Mouse (Mus musculus) midbrain, embryonic 10.5 days (tissue): ENCODE results near the gene Tet1. TPM values are rescaled to one million over a fixed set of nuclear protein-coding genes. Genes with fewer than 3 reads are reported as not detected.

Source experiments
- DNase-seq: peaks from one replicate; pipeline ENCODE4 v3.0.0-alpha.2; 2017; ENCODE audit warnings: low spot score
- H3K27ac ChIP-seq: fragments of 300-500 bp; sonication (generic); replicated peaks from 2 replicates; pipeline ENCODE4 v1.5.1; 2016; ENCODE audit warnings: mild to moderate bottlenecking
- H3K27me3 ChIP-seq: fragments of 300-500 bp; sonication (generic); 2 replicates; pipeline ENCODE4 v1.6.1; 2016; ENCODE audit warnings: low read depth, mild to moderate bottlenecking; ENCODE audit not compliant: poor library complexity, severe bottlenecking
- H3K36me3 ChIP-seq: fragments of 300-500 bp; sonication (generic); 2 replicates; pipeline ENCODE4 v1.6.1; 2016; ENCODE audit warnings: mild to moderate bottlenecking, moderate library complexity
- H3K4me1 ChIP-seq: fragments of 300-500 bp; sonication (generic); 2 replicates; pipeline ENCODE4 v1.6.1; 2016
- H3K4me3 ChIP-seq: fragments of 300-500 bp; sonication (generic); 2 replicates; pipeline ENCODE4 v1.5.1; 2016; ENCODE audit warnings: mild to moderate bottlenecking, moderate library complexity
- H3K9me3 ChIP-seq: fragments of 300-500 bp; sonication (generic); replicated peaks from 2 replicates; pipeline ENCODE4 v1.6.1; 2016; ENCODE audit warnings: mild to moderate bottlenecking
- WGBS: fragments of 180-500 bp; shearing (Covaris S2); methylation state at CpG from one replicate; pipeline ENCODE4 v1.1.7; 2016; 5-methylcytosine and 5-hydroxymethylcytosine counted together
- polyA plus RNA-seq: library from polyadenylated mRNA; unstranded; fragments of >200 nt; fragmentation: Nextera tagmentation; extraction: Ambion mirVana; gene quantifications from 2 replicates; pipeline ENCODE4 v1.2.1, GENCODE M21; 2016

Gene Tet1
- polyA plus RNA-seq, 1 experiment from 2014 or later, result 24.8 TPM

DNA sequence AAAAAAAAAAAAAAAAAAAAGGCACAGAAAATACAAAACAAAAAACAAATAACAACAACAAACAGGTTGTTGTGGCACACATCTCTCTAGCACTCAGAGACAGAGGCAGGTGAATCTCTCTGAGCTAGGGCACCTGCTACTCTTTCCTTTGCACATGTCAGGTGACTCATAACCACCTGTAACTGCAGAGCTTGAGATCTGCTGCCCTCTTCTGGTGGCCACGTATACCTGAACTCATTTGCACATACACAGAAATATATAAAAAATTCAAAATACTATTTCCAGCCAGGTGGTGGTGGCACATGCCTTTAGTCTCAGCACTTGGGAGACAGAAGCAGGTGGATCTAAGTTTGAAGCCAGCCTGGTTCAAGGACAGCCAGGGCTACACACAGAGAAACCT lies 46.4 kb downstream of the Tet1 start:
- no peaks in the 10 kb centered on the region for H3K27me3 ChIP-seq
- peaks cover 27% of the 10 kb centered on the region for H3K36me3 ChIP-seq
- WGBS, result 92% methylated on average over 1 of the region's 1 CpGs
- H3K27ac ChIP-seq, result no peak overlapping the region
- H3K4me1 ChIP-seq, result peaks cover 32% of the 10 kb centered on the region
- H3K4me3 ChIP-seq, result no peak overlapping the region
- H3K9me3 ChIP-seq, result peaks cover 4% of the 10 kb centered on the region; the same call in 1 of the 2 replicates
- no peak for DNase-seq

DNA sequence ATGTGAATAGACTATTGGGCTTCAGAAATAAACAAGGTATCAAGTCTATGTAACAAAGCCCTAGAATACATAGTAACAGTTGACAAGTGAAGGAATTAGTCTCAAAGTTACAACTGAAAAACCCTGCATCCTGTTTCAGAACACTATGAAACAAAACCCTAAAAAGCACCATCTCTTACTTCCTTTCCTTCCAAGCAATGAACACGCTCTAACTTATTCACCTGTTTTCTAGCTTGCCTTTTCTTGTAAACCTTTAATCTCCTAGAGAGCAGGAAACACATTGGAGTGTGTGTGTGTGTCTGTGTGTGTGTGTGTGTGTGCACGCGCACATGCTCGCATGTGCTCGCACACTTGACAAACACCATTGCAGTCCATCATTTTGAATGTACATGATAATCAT lies 49.8 kb downstream of the Tet1 start:
- Histone ChIP-seq H3K4me1 (peaks cover 6% of the 10 kb centered on the region), H3K4me3 (no peak overlapping the region), H3K36me3 (peaks cover 30% of the 10 kb centered on the region), H3K9me3 (peaks cover 4% of the 10 kb centered on the region; the same call in 1 of the 2 replicates), H3K27ac (no peak overlapping the region), H3K27me3 (no peaks in the 10 kb centered on the region)
- WGBS, result 96% methylated on average over 5 of the region's 5 CpGs
- DNase-seq, result no peak

- Histone ChIP-seq H3K9me3 (no peaks in the 10 kb centered on the region), H3K36me3 (peaks cover 16% of the 10 kb centered on the region), H3K4me1 (no peaks in the 10 kb centered on the region), H3K27me3 (no peaks in the 10 kb centered on the region), H3K4me3 (no peak overlapping the region), H3K27ac (no peak overlapping the region)
- 89% methylated on average over 10 of the region's 10 CpGs for WGBS
- no peak for DNase-seq
Observed at GRCm38 (mm10) chr10:62856690-62857290, 52.0 kb downstream of the Tet1 start.

- Histone ChIP-seq H3K4me3 (no peak overlapping the region), H3K27ac (no peak overlapping the region), H3K4me1 (no peaks in the 10 kb centered on the region; the same call in 1 of the 2 replicates), H3K27me3 (no peaks in the 10 kb centered on the region), H3K9me3 (no peaks in the 10 kb centered on the region), H3K36me3 (peaks cover 4% of the 10 kb centered on the region)
- no peak for DNase-seq
- 73% methylated on average over 2 of the region's 2 CpGs for WGBS
Observed at GRCm38 (mm10) chr10:62854992-62855391, 53.8 kb downstream of the Tet1 start.

DNA sequence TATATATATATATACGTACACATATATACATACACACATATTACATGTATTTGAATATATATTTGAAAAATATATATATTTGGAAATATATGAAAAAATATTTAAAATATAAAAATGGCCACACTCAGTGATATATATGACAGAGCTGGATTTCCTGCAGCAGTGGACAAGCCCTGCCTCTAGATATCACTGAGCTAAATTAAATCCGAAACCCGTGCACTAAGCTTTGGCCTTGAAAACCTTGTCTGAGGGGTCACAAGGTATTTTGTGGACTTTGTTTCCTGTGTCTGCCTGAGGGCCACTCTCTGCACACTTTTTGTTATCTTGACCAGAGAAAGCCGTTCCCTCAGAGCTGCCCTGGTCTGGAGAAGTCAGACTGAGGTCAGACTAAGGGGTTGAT lies 54.2 kb downstream of the Tet1 start:
- Histone ChIP-seq H3K27me3 (no peaks in the 10 kb centered on the region), H3K27ac (no peak overlapping the region), H3K4me1 (no peaks in the 10 kb centered on the region; the same call in 1 of the 2 replicates), H3K9me3 (no peaks in the 10 kb centered on the region), H3K36me3 (peaks cover 4% of the 10 kb centered on the region; the same call in 1 of the 2 replicates), H3K4me3 (no peak overlapping the region)
- WGBS, result 84% methylated on average over 4 of the region's 4 CpGs
- no peak for DNase-seq

DNA sequence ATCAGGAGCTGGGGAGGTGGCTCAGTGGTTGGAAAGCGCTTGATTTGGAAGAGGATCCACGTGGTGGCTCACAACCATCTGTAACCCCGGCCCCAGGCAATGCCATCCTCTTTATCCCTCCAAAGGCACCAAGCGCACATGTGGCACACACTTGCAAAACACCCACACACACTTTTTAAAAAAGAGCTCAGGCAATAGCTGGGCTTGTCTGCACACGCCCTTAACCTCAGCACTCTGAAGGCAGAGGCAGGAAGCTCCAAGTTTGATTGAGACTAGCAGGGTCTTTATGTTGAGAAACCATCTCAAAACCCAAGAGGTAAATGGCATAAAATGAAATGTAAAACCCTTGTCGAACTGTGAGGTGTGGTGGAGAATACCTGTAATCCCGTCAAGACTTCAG lies 57.2 kb downstream of the Tet1 start:
- WGBS, result 90% methylated on average over 7 of the region's 7 CpGs

GRCm38 (mm10) chr10:62851025-62851424 lies 57.8 kb downstream of the Tet1 start:
- no peak for DNase-seq
- H3K4me3 ChIP-seq, result no peak overlapping the region
- 0 out of 2 replicates have a peak, but pooled peaks cover 4% of the 10 kb centered on the region for H3K36me3 ChIP-seq
- H3K9me3 ChIP-seq, result no peaks in the 10 kb centered on the region
- H3K27me3 ChIP-seq, result no peaks in the 10 kb centered on the region
- H3K27ac ChIP-seq, result no peak overlapping the region
- whole genome bisulfite sequencing, result 81% methylated on average over 4 of the region's 4 CpGs
- no peaks in the 10 kb centered on the region; the same call in 1 of the 2 replicates for H3K4me1 ChIP-seq

More for the DNA sequence above, 57.2 kb downstream of the Tet1 start:
- Histone ChIP-seq H3K4me3 (no peak overlapping the region), H3K9me3 (no peaks in the 10 kb centered on the region), H3K27ac (no peak overlapping the region), H3K36me3 (0 out of 2 replicates have a peak, but pooled peaks cover 4% of the 10 kb centered on the region), H3K27me3 (no peaks in the 10 kb centered on the region), H3K4me1 (no peaks in the 10 kb centered on the region; the same call in 1 of the 2 replicates)
- DNase-seq, result no peak

GRCm38 (mm10) chr10:62848783-62849182 lies 60.0 kb downstream of the Tet1 start:
- Histone ChIP-seq H3K4me1 (peaks cover under 1% of the 10 kb centered on the region), H3K27me3 (no peaks in the 10 kb centered on the region), H3K27ac (no peak overlapping the region), H3K36me3 (no peaks in the 10 kb centered on the region), H3K9me3 (no peaks in the 10 kb centered on the region), H3K4me3 (no peak overlapping the region)
- no peak for DNase-seq
- 94% methylated on average over 2 of the region's 2 CpGs for WGBS

- H3K27ac ChIP-seq, result no peak overlapping the region
- H3K27me3 ChIP-seq, result no peaks in the 10 kb centered on the region
- 85% methylated on average over 12 of the region's 12 CpGs for whole genome bisulfite sequencing
- H3K4me1 ChIP-seq, result peaks cover 3% of the 10 kb centered on the region
- no peak overlapping the region for H3K4me3 ChIP-seq
- H3K9me3 ChIP-seq, result no peaks in the 10 kb centered on the region
- no peak for DNase-seq
- no peaks in the 10 kb centered on the region for H3K36me3 ChIP-seq
Observed at GRCm38 (mm10) chr10:62847069-62847626, 61.6 kb downstream of the Tet1 start.

DNA sequence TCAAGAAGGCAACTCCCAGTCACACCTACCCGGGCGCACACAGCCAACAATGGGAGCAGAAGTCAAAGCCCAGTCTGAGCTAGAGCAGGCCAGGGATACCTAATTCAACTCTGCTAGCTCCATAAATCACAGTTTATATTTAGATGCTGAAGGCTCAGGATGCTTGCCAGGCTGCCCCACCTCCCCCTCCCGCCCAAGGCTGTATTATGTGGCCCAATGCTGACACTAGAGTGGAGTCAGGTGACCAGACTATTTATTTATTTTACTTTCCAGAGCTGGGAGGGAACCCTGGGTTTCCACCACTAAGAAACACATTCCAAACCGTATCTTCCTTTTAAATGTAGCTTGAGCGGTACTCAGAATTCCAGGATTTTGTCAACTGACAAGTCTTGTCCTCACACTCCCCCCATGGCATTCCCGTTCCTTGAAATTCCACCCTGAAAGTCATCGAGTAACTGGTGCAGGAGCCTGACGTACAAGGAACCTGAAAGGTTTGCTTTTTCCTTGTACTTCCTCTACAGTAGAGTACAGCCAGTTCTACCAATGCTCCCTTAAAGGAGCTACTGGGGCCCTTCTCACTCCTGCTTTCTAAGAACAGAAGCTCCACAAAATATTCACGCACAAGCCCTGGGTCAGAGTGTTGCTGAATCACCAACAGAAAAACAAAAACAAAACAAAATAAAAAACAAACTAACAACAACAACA lies 64.9 kb downstream of the Tet1 start:
- DNase-seq, result no peak
- no peak overlapping the region for H3K4me3 ChIP-seq
- H3K27ac ChIP-seq, result no peak overlapping the region
- no peaks in the 10 kb centered on the region for H3K9me3 ChIP-seq
- H3K36me3 ChIP-seq, result peaks cover 19% of the 10 kb centered on the region
- 78% methylated on average over 9 of the region's 9 CpGs for WGBS
- peaks cover 3% of the 10 kb centered on the region; the same call in 1 of the 2 replicates for H3K4me1 ChIP-seq
- no peaks in the 10 kb centered on the region for H3K27me3 ChIP-seq

GRCm38 (mm10) chr10:62841901-62842447 lies 66.8 kb downstream of the Tet1 start:
- no peak overlapping the region for H3K4me3 ChIP-seq
- H3K4me1 ChIP-seq, result peaks cover 3% of the 10 kb centered on the region; the same call in 1 of the 2 replicates
- H3K36me3 ChIP-seq, result peaks cover 38% of the 10 kb centered on the region
- DNase-seq, result no peak
- H3K9me3 ChIP-seq, result no peaks in the 10 kb centered on the region
- no peak overlapping the region for H3K27ac ChIP-seq
- WGBS, result 78% methylated on average over 10 of the region's 10 CpGs
- H3K27me3 ChIP-seq, result no peaks in the 10 kb centered on the region

DNA sequence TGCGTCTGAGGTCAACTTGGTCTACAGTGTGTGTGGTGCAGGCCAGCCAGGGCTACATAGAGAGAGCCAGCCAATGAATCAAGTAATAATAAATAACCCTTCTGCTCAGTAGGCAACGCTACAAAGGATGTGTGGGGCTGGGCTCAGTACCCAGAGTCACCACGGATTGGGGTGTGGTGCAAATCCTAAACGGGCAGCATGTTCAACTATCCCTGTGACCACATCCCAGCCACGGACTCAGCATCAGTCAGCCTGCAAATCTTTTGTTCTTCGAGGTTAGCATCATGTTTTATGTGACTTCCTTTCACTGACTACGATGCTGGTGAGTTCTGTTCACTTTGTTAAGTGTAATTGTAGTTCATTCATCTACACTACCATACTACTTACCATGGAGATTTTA lies 68.1 kb downstream of the Tet1 start:
- WGBS, result 94% methylated on average over 7 of the region's 7 CpGs

More for the DNA sequence above, 68.1 kb downstream of the Tet1 start:
- Histone ChIP-seq H3K27ac (no peak overlapping the region), H3K27me3 (no peaks in the 10 kb centered on the region), H3K4me3 (no peak overlapping the region), H3K4me1 (peaks cover 3% of the 10 kb centered on the region; the same call in 1 of the 2 replicates), H3K9me3 (no peaks in the 10 kb centered on the region), H3K36me3 (peaks cover 42% of the 10 kb centered on the region)
- DNase-seq, result no peak
